Mouse (Mus musculus) cerebral cortex, adult 2 months (tissue): ENCODE data around the gene Lyrm7.

Experiments
- WGBS: fragments of 180-500 bp; shearing (Covaris S2); methylation state at CpG from one replicate; pipeline ENCODE4 v1.1.7; 2018; 5-methylcytosine and 5-hydroxymethylcytosine counted together

Lyrm7 gene

DNA sequence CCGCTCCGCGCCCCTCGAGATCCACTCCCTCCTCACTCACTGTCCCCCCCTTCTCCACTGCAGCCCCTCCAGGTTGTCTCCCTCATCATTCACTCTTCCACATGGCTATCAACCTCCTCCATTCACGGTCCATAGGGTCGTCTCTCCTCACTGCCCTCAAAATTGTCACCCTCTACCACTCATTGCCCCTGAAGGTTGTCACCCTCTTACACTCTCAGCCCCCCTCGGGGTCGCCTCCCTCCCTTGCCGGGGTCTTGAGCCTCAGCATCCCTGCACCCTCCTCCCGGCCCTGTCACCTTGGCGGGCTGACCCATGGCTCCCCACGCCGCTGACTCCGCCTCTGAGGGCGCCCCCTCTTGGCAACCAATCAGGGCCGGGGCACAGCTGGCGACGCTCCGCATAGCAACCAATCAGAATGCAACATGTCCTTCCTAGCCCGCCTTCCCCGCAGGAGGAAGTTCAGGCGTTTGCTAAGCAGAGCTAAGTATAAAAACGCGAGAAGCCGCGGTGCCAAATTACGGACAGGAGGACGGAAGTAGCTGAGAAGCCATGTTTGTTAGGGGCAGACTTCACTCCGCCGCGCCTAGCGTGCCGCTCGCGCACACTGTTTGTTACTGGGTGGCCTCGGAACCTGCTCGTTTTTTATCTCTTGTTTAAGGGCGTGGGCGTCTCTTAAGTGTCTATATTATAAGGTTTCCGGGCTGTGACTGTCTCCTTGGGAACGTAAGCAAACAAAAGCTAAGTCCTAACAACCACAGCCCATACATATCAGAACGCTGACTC lies at the start of gene Lyrm7:
Lyrm7 (minus strand) TSS at position 661 of the 783 bp plus-strand sequence.
- under 1% methylated on average over 42 of the region's 42 CpGs for WGBS

- 88% methylated on average over 12 of the region's 12 CpGs for WGBS
Measured at GRCm38 (mm10) chr11:54910081-54910665, 49.5 kb upstream of the Lyrm7 start.

DNA sequence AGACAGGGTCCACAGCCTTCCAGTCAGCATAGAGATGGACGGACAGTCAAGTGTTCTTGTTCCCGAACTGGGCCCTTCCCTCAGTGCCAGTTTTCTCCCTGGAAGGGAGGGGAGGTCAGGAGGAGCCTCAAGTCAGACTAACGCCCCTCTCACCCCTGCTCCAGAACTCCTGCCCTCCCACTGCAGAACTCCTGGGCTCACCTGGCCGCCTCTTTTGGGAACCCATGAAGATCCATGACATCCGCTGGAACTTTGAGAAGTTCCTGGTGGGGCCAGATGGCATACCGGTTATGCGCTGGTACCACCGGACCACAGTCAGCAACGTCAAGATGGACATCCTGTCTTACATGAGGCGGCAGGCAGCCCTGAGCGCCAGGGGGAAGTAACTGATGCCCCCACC lies 48.6 kb upstream of the Lyrm7 start:
- WGBS: 91% methylated on average over 11 of the region's 11 CpGs

GRCm38 (mm10) chr11:54907259-54907658 lies 46.5 kb upstream of the Lyrm7 start:
- WGBS: 97% methylated on average over 5 of the region's 5 CpGs

GRCm38 (mm10) chr11:54906466-54906865 lies 45.8 kb upstream of the Lyrm7 start:
- 63% methylated on average over 4 of the region's 4 CpGs for WGBS

- WGBS: 76% methylated on average over 4 of the region's 4 CpGs
Measured at GRCm38 (mm10) chr11:54905931-54906330, 45.2 kb upstream of the Lyrm7 start.

DNA sequence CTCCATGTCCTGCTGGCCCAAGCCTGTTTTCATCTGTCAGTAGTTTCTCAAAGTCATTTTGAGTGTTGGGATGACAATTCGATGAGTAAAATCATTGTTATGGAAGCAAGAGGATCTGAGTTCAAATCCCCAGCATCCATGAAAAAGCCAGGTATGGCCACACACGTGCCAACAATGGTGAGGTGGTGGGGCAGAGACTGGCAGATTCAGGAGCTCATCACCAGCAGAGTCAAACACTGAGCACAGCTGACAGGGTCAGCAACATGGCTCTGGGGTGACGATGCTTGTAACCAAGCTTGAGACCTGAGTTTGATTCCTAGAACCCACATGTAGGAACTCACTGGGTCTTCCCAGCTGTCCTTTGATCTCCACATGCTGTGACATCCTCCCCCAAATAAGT lies 44.4 kb upstream of the Lyrm7 start:
- 94% methylated on average over 3 of the region's 3 CpGs for WGBS

DNA sequence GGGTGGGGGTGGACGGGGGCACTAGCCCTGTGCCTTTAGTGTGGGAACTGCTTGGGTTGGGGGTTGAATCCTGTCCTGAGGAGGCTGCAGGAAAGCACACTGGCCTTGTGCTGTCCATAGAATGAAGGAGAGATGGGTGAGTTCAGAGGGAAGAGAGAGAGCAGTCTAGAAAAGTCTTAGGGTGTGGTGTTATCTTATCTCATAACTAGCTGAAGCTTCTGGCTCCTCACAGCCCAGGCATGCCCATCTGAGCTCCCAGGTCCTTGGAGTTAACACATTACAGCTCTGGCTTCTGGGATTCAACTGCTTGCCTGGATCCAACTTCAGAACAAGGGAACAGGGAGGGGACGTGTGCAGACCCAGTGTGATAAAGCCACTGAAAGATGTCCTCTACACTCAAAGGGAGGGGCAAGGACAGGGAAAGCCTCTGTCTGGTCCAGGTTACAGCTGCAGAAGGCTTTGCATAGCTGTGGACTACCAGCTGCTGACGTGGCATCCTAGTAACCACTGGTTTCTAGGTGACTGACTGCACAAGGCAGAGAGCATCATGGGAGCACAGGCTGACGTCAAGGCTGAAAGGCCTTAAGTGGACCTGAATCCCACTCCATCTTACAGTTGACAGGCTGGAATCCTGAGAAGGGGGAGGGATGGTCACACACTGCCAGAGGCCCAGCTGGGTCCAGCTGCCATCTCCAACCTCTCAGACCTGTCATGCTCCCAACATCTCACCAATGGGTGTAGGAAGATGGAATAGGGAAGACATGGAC lies 43.4 kb upstream of the Lyrm7 start:
- 80% methylated on average over 4 of the region's 4 CpGs for WGBS

GRCm38 (mm10) chr11:54903339-54903738 lies 42.6 kb upstream of the Lyrm7 start:
- WGBS: 82% methylated on average over 5 of the region's 5 CpGs

DNA sequence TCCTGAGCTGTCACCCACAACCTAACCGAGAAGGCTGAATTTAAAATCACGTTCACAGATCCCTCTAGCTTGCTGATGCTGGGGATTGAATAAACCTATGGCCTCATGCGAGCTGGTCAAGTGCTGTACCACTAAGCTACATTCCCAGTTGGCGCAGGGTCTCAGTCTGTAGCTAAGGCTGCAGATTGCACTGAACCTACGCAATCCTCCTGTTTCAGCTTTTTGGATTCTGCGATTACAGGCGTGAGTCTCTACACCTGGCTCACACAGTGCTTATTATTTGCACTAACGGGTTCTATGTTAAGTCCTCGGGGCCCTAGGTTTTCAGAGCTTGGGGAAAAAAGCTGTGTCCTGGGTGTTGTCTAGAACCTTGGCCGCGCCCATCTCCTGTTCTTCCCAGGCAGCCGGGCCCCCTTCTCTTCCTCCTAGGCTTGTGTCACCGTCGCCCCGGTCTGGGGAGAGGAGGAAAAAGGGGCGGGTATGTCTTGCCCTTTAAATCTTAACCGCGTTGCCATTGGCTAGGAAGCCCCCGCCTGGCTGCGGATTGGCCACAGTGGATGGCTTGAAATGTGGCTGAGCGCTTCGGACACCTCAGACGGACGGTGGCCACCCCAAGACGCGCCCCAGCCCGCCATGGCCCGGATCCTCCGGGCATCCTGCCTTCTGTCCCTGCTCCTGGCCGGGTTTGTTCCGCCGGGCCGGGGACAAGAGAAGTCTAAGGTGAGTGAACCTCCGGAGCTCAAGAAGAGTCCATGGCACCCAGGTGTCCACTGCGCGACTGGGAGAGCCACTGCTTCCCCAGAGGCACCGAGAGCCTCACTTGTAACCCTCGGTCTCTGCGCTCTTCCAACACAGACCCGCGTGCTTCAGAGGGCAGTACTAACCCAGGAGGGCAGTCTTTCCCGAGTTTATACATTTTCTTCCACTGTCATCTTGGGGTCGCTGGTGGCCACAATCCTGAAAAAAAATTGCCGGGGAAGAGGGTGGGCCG lies 41.9 kb upstream of the Lyrm7 start, which contains the start of gene Gpx3:
Gpx3 (plus strand) TSS at position 121 of the 991 bp plus-strand sequence.
- 16% methylated on average over 45 of the region's 45 CpGs for WGBS

DNA sequence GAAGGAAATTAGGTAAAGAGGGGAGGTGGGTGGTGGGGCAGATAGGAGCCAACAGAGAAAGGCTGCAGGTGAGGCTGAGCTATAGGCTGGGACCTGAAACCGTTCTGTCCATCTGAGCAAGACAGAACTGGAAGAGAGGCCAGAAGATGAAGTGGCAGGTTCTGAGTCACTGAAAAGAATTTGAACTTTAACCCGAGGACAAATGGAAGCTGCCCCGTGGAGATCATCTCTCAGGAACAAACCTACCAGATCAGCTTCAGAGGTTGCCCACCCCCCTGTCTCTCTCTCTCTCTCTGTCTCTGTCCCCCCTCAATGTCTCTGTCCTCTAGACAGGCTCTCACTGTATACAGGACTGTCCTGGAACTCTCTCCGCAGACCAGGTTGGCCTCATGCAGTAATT lies 38.9 kb upstream of the Lyrm7 start:
- 93% methylated on average over 4 of the region's 4 CpGs for WGBS

- 92% methylated on average over 5 of the region's 5 CpGs for WGBS
Measured at GRCm38 (mm10) chr11:54897470-54897869, 36.8 kb upstream of the Lyrm7 start.

DNA sequence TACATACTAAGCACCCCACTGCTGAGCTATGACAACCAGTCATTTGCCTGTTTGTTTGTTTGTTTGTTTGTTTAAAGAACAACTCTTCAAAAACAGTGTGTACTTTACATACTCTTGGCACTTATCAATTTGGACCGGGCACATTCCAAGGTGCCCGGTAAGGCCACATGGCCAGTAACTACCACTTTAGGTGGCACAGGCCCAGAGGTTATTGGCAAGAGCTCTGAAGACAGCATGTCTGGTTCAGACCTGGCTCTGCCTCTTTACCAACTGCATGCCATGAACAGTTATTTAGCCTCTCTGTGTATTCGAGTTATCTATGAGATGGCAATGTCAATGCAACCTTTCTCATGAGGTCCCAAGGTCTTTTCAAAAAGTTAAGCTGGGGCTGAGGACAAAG lies 35.9 kb upstream of the Lyrm7 start:
- 76% methylated on average over 3 of the region's 3 CpGs for WGBS

DNA sequence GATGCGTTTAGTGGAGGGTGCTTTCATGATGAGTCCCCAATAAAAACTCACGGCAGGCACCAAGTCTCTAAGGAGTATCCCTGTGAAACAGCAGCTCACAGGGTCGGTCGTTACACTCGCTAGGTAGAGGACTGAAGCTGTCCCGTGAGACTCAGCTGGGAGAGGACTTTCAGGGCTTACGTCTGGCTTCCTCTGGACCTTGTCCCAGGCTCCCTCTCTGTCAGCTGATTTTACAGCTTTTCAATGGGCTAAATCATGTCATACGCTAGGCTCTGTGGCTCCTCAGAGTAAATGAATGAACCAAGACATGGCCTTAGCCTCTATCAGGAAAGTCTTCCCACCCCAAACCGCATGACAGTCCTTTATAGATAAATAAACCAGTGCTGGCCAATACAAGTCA lies 33.9 kb upstream of the Lyrm7 start:
- WGBS: 84% methylated on average over 9 of the region's 9 CpGs

DNA sequence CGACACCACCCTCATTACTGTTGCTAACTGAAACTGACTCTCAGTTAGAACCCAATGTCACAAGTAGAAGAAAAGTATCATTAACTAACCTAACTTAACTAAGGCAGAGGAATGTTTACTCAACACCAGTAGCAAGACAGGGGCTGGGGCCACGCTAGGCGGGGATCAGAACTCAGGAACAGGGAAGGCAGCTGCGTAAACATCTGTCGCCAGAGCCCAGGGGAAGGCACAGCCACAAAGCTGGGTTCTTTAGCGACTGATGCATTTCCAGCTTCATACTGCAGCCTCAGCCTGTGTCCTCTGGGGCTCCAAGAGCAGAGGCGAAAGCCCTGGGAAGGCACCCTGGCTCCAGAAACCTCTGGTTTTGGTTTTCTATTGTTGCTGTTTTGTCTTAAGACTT lies 31.4 kb upstream of the Lyrm7 start:
- 83% methylated on average over 7 of the region's 7 CpGs for WGBS

DNA sequence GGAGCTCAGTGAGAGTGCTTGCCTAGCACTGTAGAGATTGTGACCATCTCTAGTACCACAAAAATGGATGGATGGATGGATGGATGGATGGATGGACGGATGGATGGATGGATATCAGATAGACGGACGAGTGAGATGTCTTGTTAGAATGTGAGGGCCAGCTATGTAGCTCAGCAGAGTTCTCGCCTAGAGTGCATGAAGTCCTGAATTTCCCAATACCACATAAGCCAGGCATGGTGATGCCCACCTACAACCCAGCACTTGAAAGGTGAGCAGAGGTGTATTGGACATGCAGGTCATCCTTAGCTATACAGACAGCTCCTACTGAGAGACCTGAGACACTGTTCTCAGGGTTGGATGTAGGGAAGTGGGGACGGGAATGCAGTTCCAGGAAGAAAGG lies 30.6 kb upstream of the Lyrm7 start:
- WGBS: 91% methylated on average over 5 of the region's 5 CpGs

GRCm38 (mm10) chr11:54887927-54888326 lies 27.2 kb upstream of the Lyrm7 start:
- WGBS: 75% methylated on average over 6 of the region's 6 CpGs

DNA sequence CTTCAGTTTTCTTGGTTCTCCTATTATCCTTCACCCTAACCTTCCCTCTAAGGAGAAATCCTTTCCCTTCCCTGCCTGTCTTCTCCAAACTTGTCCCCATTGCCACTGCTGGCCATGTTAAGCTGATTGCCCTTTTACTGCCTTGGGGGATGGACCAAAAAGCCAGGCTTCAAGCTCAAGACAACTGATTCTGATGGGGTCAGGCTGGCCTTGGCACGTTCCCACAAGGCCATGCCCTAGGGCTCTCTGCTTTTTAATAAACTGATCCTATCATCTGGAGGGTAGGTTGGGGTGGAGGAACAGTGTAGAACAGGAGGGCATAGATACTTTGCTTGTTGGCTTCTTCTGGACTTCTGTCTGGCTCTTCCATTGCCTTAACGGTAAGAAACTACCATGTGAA lies 24.7 kb upstream of the Lyrm7 start:
- WGBS: 92% methylated on average over 2 of the region's 2 CpGs

GRCm38 (mm10) chr11:54884937-54885336 lies 24.2 kb upstream of the Lyrm7 start:
- WGBS: 45% methylated on average over 5 of the region's 5 CpGs

GRCm38 (mm10) chr11:54884197-54884828 lies 23.6 kb upstream of the Lyrm7 start:
- WGBS: 79% methylated on average over 5 of the region's 5 CpGs

- 75% methylated on average over 8 of the region's 8 CpGs for WGBS
Measured at GRCm38 (mm10) chr11:54882671-54883070, 22.0 kb upstream of the Lyrm7 start.
